Mouse (Mus musculus) neural tube, embryonic 15.5 days (tissue): Measurements from ENCODE around the gene Olfr509. TPM values are rescaled to one million over a fixed set of nuclear protein-coding genes. Genes with fewer than 3 reads are reported as not detected.

Experiments
- polyA plus RNA-seq: library from polyadenylated mRNA; unstranded; fragments of >200 nt; fragmentation: Nextera tagmentation; extraction: Ambion mirVana; gene quantifications from 2 replicates; pipeline ENCODE4 v1.2.1, GENCODE M21; 2015

The Olfr509 gene
- polyA plus RNA-seq, 1 experiment from 2014 or later: not detected

Other genes with a start within 250 kb of the Olfr509 start
- not detected in 2 replicates for gene Olfr497, start 231.5 kb downstream of the Olfr509 start, polyA plus RNA-seq
- not detected in 2 replicates for gene Olfr498, start 186.6 kb downstream of the Olfr509 start, polyA plus RNA-seq
- gene Olfr502, start 126.8 kb downstream of the Olfr509 start, polyA plus RNA-seq: not detected in 2 replicates
- gene Olfr503, start 107.4 kb downstream of the Olfr509 start, polyA plus RNA-seq: not detected in 2 replicates
- gene Olfr504, start 86.1 kb downstream of the Olfr509 start, polyA plus RNA-seq: not detected in 2 replicates
- gene Olfr506, start 41.1 kb downstream of the Olfr509 start, polyA plus RNA-seq: not detected in 2 replicates
- not detected in 2 replicates for gene Olfr507, start 30.1 kb downstream of the Olfr509 start, polyA plus RNA-seq
- gene Olfr508, start 21.9 kb downstream of the Olfr509 start, polyA plus RNA-seq: not detected in 2 replicates
- not detected in 2 replicates for gene Olfr510, start 14.5 kb upstream of the Olfr509 start, polyA plus RNA-seq
- not detected in 2 replicates for gene Olfr512, start 61.4 kb upstream of the Olfr509 start, polyA plus RNA-seq
- not detected in 2 replicates for gene Olfr513, start 99.1 kb upstream of the Olfr509 start, polyA plus RNA-seq
- gene Olfr514, start 174.1 kb upstream of the Olfr509 start, polyA plus RNA-seq: not detected in 2 replicates
- gene Olfr516, start 198.6 kb upstream of the Olfr509 start, polyA plus RNA-seq: not detected in 2 replicates
- gene Olfr517, start 220.5 kb upstream of the Olfr509 start, polyA plus RNA-seq: not detected in 2 replicates
- not detected in 2 replicates for gene Olfr518, start 233.1 kb upstream of the Olfr509 start, polyA plus RNA-seq
- gene Olfr519, start 242.5 kb upstream of the Olfr509 start, polyA plus RNA-seq: not detected in 2 replicates